Mouse (Mus musculus): ENCODE data around the gene Zdhhc23. TPM values are rescaled to one million over a fixed set of nuclear protein-coding genes. Genes with fewer than 3 reads are reported as not detected.
A peak's percentile ranks its signal among the peaks of the same experiment; 100 is the strongest.

Zdhhc23 gene
- 2.0 and 2.6 TPM in 2 replicates for polyA plus RNA-seq (2015; fragmentation: Nextera tagmentation; extraction: Ambion mirVana)

DNA sequence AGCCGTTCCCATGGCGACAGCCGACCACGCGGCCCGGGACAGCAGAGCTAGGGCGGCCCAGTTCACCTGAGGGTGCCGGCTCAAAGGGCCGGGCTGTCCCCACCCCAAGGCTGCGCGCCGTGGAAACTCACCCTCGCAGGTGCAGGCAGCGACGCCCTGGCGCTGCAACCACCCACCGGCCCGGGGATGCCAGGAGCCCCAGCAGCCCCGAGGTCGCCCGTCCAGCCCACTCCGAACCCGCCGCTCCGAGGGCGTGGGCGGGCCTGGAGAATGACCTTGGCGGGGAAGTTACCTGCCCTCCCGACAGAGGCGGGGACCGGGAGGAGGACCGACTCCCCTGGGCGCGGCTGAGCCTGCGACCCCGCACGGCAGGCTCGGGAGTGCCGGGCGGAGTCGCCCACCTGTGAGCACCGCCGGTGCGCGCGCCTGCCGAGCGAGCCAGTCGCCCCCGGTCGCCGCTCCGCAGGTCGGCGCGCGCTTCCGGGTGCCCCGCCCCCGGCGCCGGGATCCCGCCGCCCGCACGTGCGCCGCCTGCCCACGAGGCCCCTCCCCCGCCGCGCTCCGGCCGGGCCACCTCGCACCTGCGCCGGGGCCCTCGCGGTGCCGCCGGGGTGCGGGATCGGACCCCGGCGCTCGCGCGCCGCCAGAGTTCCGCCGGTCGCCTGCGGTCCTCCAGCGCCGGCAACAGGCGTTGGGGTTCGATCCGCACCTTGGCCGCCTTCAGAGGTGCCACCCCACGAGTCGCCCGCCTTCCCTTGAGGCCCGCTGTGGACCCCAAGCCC is at the start of gene Zdhhc23:
Gene Zdhhc23, minus strand, starts transcription at position 464 of the 782 bp plus-strand sequence.
- Histone ChIP-seq H3K4me2 (replicated peaks; ENCODE audit: low read depth) (peak within 1 kb of the TSS; percentile 100), H3K4me3 (ENCODE audit: low read depth, low read length) (peak within 1 kb of the TSS; percentile 86), H3K4me1 (replicated peaks; ENCODE audit: control insufficient read depth, insufficient read depth, low read length) (no peaks in the 10 kb centered on the region), H3K36me3 (ENCODE audit: control insufficient read depth, insufficient read depth) (no peaks in the 10 kb centered on the region; the same call in 1 of the 2 replicates), H3K27ac (ENCODE audit: low read depth, low read length) (no peak within 1 kb of the TSS), H3K9me3 (ENCODE audit: control insufficient read depth) (no peaks in the 10 kb centered on the region), H3K9ac (ENCODE audit: low read depth, low read length) (peak within 1 kb of the TSS; percentile 62), H3K27me3 (replicated peaks; ENCODE audit: control insufficient read depth, insufficient read depth, low read length) (no peaks in the 10 kb centered on the region)
- TF ChIP-seq CTCF (IDR thresholded peaks at IDR 0.05; ENCODE audit: low read depth), result no peak
- under 1% methylated on average over 80 of the region's 103 CpGs for WGBS
- ATAC-seq, result peak; percentile 89

GRCm38 (mm10) chr16:44029273-44029672 is 49.7 kb upstream of the Zdhhc23 start:
- H3K9me3 ChIP-seq (ENCODE audit: control insufficient read depth), result no peaks in the 10 kb centered on the region
- H3K27me3 ChIP-seq (replicated peaks; ENCODE audit: control insufficient read depth, insufficient read depth, low read length), result no peaks in the 10 kb centered on the region
- no peak for ATAC-seq
- no peaks in the 10 kb centered on the region for H3K36me3 ChIP-seq (ENCODE audit: control insufficient read depth, insufficient read depth)
- no peak for TF ChIP-seq CTCF (IDR thresholded peaks at IDR 0.05; ENCODE audit: low read depth)
- H3K4me1 ChIP-seq (replicated peaks; ENCODE audit: control insufficient read depth, insufficient read depth, low read length), result peaks cover 7% of the 10 kb centered on the region; the same call in 1 of the 2 replicates
- no peak overlapping the region for H3K4me3 ChIP-seq (ENCODE audit: low read depth, low read length)
- H3K4me2 ChIP-seq (replicated peaks; ENCODE audit: low read depth), result no peak overlapping the region
- no peak overlapping the region for H3K27ac ChIP-seq (ENCODE audit: low read depth, low read length)
- H3K9ac ChIP-seq (ENCODE audit: low read depth, low read length), result no peak overlapping the region
- 42% methylated on average over 2 of the region's 2 CpGs for WGBS

GRCm38 (mm10) chr16:44026822-44027221 is 47.2 kb upstream of the Zdhhc23 start:
- no peaks in the 10 kb centered on the region for H3K27me3 ChIP-seq (replicated peaks; ENCODE audit: control insufficient read depth, insufficient read depth, low read length)
- 0 out of 2 replicates have a peak, but pooled peaks cover 7% of the 10 kb centered on the region for H3K4me1 ChIP-seq (replicated peaks; ENCODE audit: control insufficient read depth, insufficient read depth, low read length)
- no peak overlapping the region for H3K4me3 ChIP-seq (ENCODE audit: low read depth, low read length)
- no peak overlapping the region for H3K9ac ChIP-seq (ENCODE audit: low read depth, low read length)
- no peak; the same call in 1 of the 2 replicates for ATAC-seq
- 54% methylated on average over 9 of the region's 9 CpGs for WGBS
- no peaks in the 10 kb centered on the region for H3K9me3 ChIP-seq (ENCODE audit: control insufficient read depth)
- no peaks in the 10 kb centered on the region for H3K36me3 ChIP-seq (ENCODE audit: control insufficient read depth, insufficient read depth)
- no peak for TF ChIP-seq CTCF (IDR thresholded peaks at IDR 0.05; ENCODE audit: low read depth)
- peak overlapping the region; percentile 41 for H3K4me2 ChIP-seq (replicated peaks; ENCODE audit: low read depth)
- H3K27ac ChIP-seq (ENCODE audit: low read depth, low read length), result no peak overlapping the region

GRCm38 (mm10) chr16:44026210-44026609 is 46.6 kb upstream of the Zdhhc23 start:
- peak overlapping the region; percentile 41 for H3K4me2 ChIP-seq (replicated peaks; ENCODE audit: low read depth)
- ATAC-seq, result no peak

GRCm38 (mm10) chr16:44018986-44019548 is 39.5 kb upstream of the Zdhhc23 start:
- no peak for TF ChIP-seq CTCF (IDR thresholded peaks at IDR 0.05; ENCODE audit: low read depth)
- Histone ChIP-seq H3K27me3 (replicated peaks; ENCODE audit: control insufficient read depth, insufficient read depth, low read length) (no peaks in the 10 kb centered on the region), H3K9me3 (ENCODE audit: control insufficient read depth) (no peaks in the 10 kb centered on the region), H3K27ac (ENCODE audit: low read depth, low read length) (no peak overlapping the region), H3K36me3 (ENCODE audit: control insufficient read depth, insufficient read depth) (no peaks in the 10 kb centered on the region), H3K4me3 (ENCODE audit: low read depth, low read length) (no peak overlapping the region), H3K9ac (ENCODE audit: low read depth, low read length) (no peak overlapping the region), H3K4me2 (replicated peaks; ENCODE audit: low read depth) (no peak overlapping the region), H3K4me1 (replicated peaks; ENCODE audit: control insufficient read depth, insufficient read depth, low read length) (no peaks in the 10 kb centered on the region)
- 64% methylated on average over 2 of the region's 2 CpGs for WGBS
- no peak for ATAC-seq

More at GRCm38 (mm10) chr16:44026210-44026609, 46.6 kb upstream of the Zdhhc23 start:
- H3K9ac ChIP-seq (ENCODE audit: low read depth, low read length), result no peak overlapping the region
- no peak overlapping the region for H3K27ac ChIP-seq (ENCODE audit: low read depth, low read length)
- no peak overlapping the region for H3K4me3 ChIP-seq (ENCODE audit: low read depth, low read length)
- H3K27me3 ChIP-seq (replicated peaks; ENCODE audit: control insufficient read depth, insufficient read depth, low read length), result no peaks in the 10 kb centered on the region
- WGBS, result 62% methylated on average over 6 of the region's 6 CpGs
- TF ChIP-seq CTCF (IDR thresholded peaks at IDR 0.05; ENCODE audit: low read depth), result no peak
- H3K9me3 ChIP-seq (ENCODE audit: control insufficient read depth), result no peaks in the 10 kb centered on the region
- H3K4me1 ChIP-seq (replicated peaks; ENCODE audit: control insufficient read depth, insufficient read depth, low read length), result 0 out of 2 replicates have a peak, but pooled peaks cover 7% of the 10 kb centered on the region
- no peaks in the 10 kb centered on the region for H3K36me3 ChIP-seq (ENCODE audit: control insufficient read depth, insufficient read depth)

- Histone ChIP-seq H3K4me1 (replicated peaks; ENCODE audit: control insufficient read depth, insufficient read depth, low read length) (no peaks in the 10 kb centered on the region), H3K27me3 (replicated peaks; ENCODE audit: control insufficient read depth, insufficient read depth, low read length) (no peaks in the 10 kb centered on the region), H3K36me3 (ENCODE audit: control insufficient read depth, insufficient read depth) (no peaks in the 10 kb centered on the region), H3K4me2 (replicated peaks; ENCODE audit: low read depth) (peak overlapping the region; percentile 50), H3K27ac (ENCODE audit: low read depth, low read length) (peak overlapping the region; percentile 24; the same call in 1 of the 2 replicates), H3K9me3 (ENCODE audit: control insufficient read depth) (no peaks in the 10 kb centered on the region), H3K4me3 (ENCODE audit: low read depth, low read length) (no peak overlapping the region), H3K9ac (ENCODE audit: low read depth, low read length) (no peak overlapping the region)
- WGBS, result 15% methylated on average over 7 of the region's 7 CpGs
- no peak for TF ChIP-seq CTCF (IDR thresholded peaks at IDR 0.05; ENCODE audit: low read depth)
- peak; percentile 86 for ATAC-seq
Observed at GRCm38 (mm10) chr16:44018372-44018771, 38.8 kb upstream of the Zdhhc23 start.

Measured in intestine, postnatal 0 days (tissue).